Mouse (Mus musculus) small intestine, adult 2 months (tissue): ENCODE results near the gene Fads2. TPM values are rescaled to one million over a fixed set of nuclear protein-coding genes. Genes with fewer than 3 reads are reported as not detected.

ENCODE experiments used
- H3K27ac ChIP-seq: fragments of 200-500 bp; 2 replicates; pipeline ENCODE4 v1.5.1; 2012; ENCODE audit warnings: low read depth, low read length, control low read depth, inconsistent platforms; ENCODE audit not compliant: insufficient read depth
- H3K27me3 ChIP-seq: fragments of 200-500 bp; 2 replicates; pipeline ENCODE4 v1.6.1; 2012; ENCODE audit warnings: mild to moderate bottlenecking, moderate library complexity, low read length, inconsistent platforms; ENCODE audit not compliant: control insufficient read depth, insufficient read depth
- H3K36me3 ChIP-seq: fragments of 200-500 bp; 2 replicates; pipeline ENCODE4 v1.6.1; 2012; ENCODE audit warnings: mild to moderate bottlenecking, low read length, control low read depth, inconsistent platforms; ENCODE audit not compliant: control insufficient read depth, insufficient read depth
- H3K4me1 ChIP-seq: fragments of 200-500 bp; 2 replicates; pipeline ENCODE4 v1.6.1; 2012; ENCODE audit warnings: low read length, inconsistent platforms, mixed read lengths; ENCODE audit not compliant: control insufficient read depth, insufficient read depth, insufficient read length
- H3K4me3 ChIP-seq: fragments of 200-500 bp; 2 replicates; pipeline ENCODE4 v1.5.1; 2012; ENCODE audit warnings: low read depth, mild to moderate bottlenecking, control low read depth, inconsistent platforms, low read length, moderate library complexity
- CTCF ChIP-seq: fragments of 200-500 bp; IDR thresholded peaks from 2 replicates; pipeline ENCODE4 v1.5.1; 2012; ENCODE audit warnings: low read depth, mild to moderate bottlenecking, control low read depth, inconsistent platforms, low read length, moderate library complexity, mixed read lengths; ENCODE audit not compliant: insufficient replicate concordance, insufficient read length; ENCODE audit errors: extremely low read depth
- POLR2A ChIP-seq: fragments of 200-500 bp; IDR thresholded peaks from 2 replicates; pipeline ENCODE4 v1.6.1; 2012; ENCODE audit warnings: low read depth, mild to moderate bottlenecking, control low read depth, inconsistent platforms, low read length, moderate library complexity
- WGBS: fragments of 180-500 bp; shearing (Covaris S2); methylation state at CpG from one replicate; pipeline ENCODE4 v1.1.7; 2018; 5-methylcytosine and 5-hydroxymethylcytosine counted together
- polyA plus RNA-seq: library from polyadenylated mRNA; depleted of rRNA; stranded (reverse); fragments of >200 nt; gene quantifications from 2 replicates; pipeline ENCODE4 v1.2.3, GENCODE M21; 2012

Gene Fads2
- polyA plus RNA-seq, 1 experiment = 44.9 TPM

GRCm38 (mm10) chr19:10040866-10041387 lies 60.6 kb downstream of the Fads2 start:
- H3K27me3 ChIP-seq = peaks cover 3% of the 10 kb centered on the region; the same call in 1 of the 2 replicates
- no peak overlapping the region for H3K27ac ChIP-seq
- WGBS = 22% methylated on average over 20 of the region's 20 CpGs
- H3K36me3 ChIP-seq = no peaks in the 10 kb centered on the region
- peaks cover 19% of the 10 kb centered on the region for H3K4me1 ChIP-seq
- TF ChIP-seq POLR2A (no peak), CTCF (no peak)
- peak overlapping the region; percentile 61 for H3K4me3 ChIP-seq

DNA sequence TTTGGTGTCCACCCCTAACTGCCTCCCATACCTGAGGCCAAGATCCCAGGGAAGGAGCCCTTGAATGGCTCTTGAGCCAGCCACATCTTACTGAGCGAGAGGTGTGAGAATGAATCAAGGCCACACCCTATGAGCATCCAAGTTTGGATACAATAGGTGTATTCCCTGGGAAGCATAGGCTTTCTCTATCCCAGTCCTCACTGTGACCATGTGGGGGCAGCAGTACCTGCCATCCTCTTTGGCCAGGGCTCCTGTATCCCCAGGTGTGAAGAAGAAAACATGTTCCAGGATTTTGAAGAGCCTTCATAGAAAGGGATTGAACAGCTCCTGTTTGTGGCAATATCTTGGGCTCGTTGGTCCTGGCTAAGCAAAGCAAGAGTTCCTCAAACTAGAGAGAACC lies 61.9 kb downstream of the Fads2 start:
- Histone ChIP-seq H3K4me1 (peaks cover 19% of the 10 kb centered on the region), H3K36me3 (no peaks in the 10 kb centered on the region), H3K4me3 (no peak overlapping the region), H3K27ac (no peak overlapping the region), H3K27me3 (peaks cover 3% of the 10 kb centered on the region; the same call in 1 of the 2 replicates)
- TF ChIP-seq CTCF (peak; percentile 53; the same call in 1 of the 2 replicates), POLR2A (no peak)
- WGBS = 70% methylated on average over 2 of the region's 2 CpGs

- Histone ChIP-seq H3K4me3 (no peak overlapping the region), H3K27ac (no peak overlapping the region), H3K4me1 (peaks cover 19% of the 10 kb centered on the region), H3K36me3 (no peaks in the 10 kb centered on the region), H3K27me3 (peaks cover 3% of the 10 kb centered on the region; the same call in 1 of the 2 replicates)
- TF ChIP-seq CTCF (no peak), POLR2A (no peak)
- 15% methylated on average over 3 of the region's 3 CpGs for WGBS
Observed at GRCm38 (mm10) chr19:10038910-10039309, 62.6 kb downstream of the Fads2 start.

GRCm38 (mm10) chr19:10038364-10038763 lies 63.2 kb downstream of the Fads2 start:
- Histone ChIP-seq H3K27ac (no peak overlapping the region), H3K4me1 (peaks cover 16% of the 10 kb centered on the region), H3K4me3 (no peak overlapping the region), H3K36me3 (no peaks in the 10 kb centered on the region), H3K27me3 (peaks cover 3% of the 10 kb centered on the region; the same call in 1 of the 2 replicates)
- 64% methylated on average over 3 of the region's 3 CpGs for WGBS
- TF ChIP-seq CTCF (no peak), POLR2A (no peak)

GRCm38 (mm10) chr19:10037534-10037933 lies 64.0 kb downstream of the Fads2 start:
- no peak overlapping the region for H3K27ac ChIP-seq
- peaks cover 3% of the 10 kb centered on the region for H3K27me3 ChIP-seq
- TF ChIP-seq POLR2A (no peak), CTCF (no peak)
- H3K4me3 ChIP-seq = no peak overlapping the region
- WGBS = 58% methylated on average over 2 of the region's 2 CpGs
- H3K4me1 ChIP-seq = peaks cover 11% of the 10 kb centered on the region
- no peaks in the 10 kb centered on the region for H3K36me3 ChIP-seq

DNA sequence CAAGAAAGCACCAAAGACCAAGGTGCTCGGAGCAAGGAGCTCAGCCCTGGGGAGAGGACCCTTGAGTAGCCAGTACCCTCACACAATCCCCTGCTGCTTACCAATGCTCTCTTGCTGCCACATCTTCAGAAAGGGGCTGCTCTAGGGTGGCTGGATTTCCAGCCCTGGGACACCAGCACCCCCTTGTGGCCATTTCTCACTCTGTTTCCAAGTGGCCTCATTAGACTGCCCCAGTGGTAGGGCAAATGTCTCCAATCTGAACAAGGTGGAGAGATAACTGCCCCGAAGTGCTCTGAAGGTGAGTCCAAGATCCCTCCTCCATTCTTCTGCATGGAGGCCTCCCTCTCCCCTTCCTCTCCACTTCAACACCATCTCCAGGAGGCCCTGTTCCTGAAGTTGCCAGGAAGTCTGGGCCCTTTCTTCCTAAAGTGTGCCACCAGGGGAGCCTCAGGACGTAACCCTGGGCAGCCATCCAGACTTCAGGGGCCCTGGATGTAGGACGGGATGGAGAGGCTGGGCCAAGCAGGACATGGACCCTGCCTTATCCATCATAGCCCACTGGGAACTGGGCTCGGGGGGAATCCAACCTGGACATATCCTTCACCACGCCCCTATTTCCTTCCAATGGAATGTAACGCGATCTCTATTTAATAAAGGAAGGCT lies 66.6 kb downstream of the Fads2 start:
- H3K27me3 ChIP-seq = no peaks in the 10 kb centered on the region; the same call in 1 of the 2 replicates
- H3K36me3 ChIP-seq = no peaks in the 10 kb centered on the region
- 63% methylated on average over 8 of the region's 8 CpGs for WGBS
- H3K27ac ChIP-seq = no peak overlapping the region
- TF ChIP-seq POLR2A = no peak
- TF ChIP-seq CTCF = peak; percentile 90; the same call in 1 of the 2 replicates
- H3K4me1 ChIP-seq = no peaks in the 10 kb centered on the region; the same call in 1 of the 2 replicates
- no peak overlapping the region for H3K4me3 ChIP-seq

DNA sequence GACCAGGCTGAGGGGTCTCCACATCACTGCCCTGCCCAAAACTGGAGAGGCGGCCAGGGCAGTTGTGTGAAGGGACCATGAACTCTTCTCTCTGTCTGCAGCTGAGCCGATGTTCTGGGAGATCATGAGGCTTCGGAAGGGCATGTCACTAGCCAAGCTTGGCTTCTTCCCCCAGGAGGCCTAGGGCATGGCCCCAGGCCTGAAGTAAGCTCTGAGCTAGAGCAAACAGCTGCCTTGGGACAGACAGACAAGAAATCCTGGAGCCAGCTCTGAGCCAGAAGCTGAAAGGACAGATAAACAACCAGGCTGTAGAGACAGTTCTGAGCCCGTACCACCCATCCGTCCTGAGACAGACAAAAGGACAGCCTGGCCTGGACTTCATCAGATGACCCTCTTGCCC lies 67.2 kb downstream of the Fads2 start:
- Histone ChIP-seq H3K27ac (no peak overlapping the region), H3K4me3 (no peak overlapping the region)
- 95% methylated on average over 5 of the region's 5 CpGs for WGBS

More for the DNA sequence above, 67.2 kb downstream of the Fads2 start:
- Histone ChIP-seq H3K36me3 (no peaks in the 10 kb centered on the region), H3K4me1 (no peaks in the 10 kb centered on the region; the same call in 1 of the 2 replicates), H3K27me3 (no peaks in the 10 kb centered on the region; the same call in 1 of the 2 replicates)
- TF ChIP-seq CTCF (no peak), POLR2A (no peak)
